Mouse (Mus musculus) hematopoietic stem cell, adult 5-6 weeks (primary cell): ENCODE data around the gene Insr. TPM values are rescaled to one million over a fixed set of nuclear protein-coding genes. Genes with fewer than 3 reads are reported as not detected.

Experiments
- ATAC-seq, 2 experiments: fragments of 125-278 bp in 1 of 2; replicated peaks in 1 of 2; 2 replicates each; pipeline ENCODE4 v1.8.0; 2016 to 2017; ENCODE audit warnings: inconsistent platforms in 2 of 2, mild to moderate bottlenecking in 2 of 2, moderate number of reproducible peaks in 2 of 2, low read depth in 1 of 2, moderate TSS enrichment in 1 of 2; ENCODE audit not compliant: low FRiP score in 2 of 2, poor library complexity in 2 of 2, severe bottlenecking in 2 of 2, insufficient read depth in 1 of 2, low TSS enrichment in 1 of 2
- total RNA-seq: library from RNA; stranded (forward); fragments of 172-1452, 232-1000 nt; gene quantifications from 2 replicates; pipeline ENCODE4 v1.2.3, GENCODE M21; 2017

Insr gene
- total RNA-seq, 1 experiment from 2014 or later, result 15.3 TPM

DNA sequence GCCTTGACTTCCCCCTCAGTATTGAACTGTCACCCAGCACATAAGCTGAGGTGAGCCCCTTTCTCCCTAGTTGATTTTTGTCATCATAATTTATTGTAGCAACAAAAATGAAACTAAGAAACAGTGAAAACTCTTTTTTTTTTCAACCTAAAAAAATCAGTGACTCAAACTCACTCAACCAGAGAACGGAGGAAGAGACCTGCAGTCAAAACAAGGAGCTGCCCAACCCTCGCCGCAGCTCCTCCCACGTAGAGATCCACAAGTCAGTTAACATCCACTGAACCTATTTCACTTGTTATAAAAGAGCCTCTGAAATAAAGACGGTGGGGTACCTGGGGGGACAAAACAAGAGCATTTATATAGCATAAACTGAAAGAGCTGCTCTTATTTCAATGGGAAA lies 30.7 kb downstream of the Insr start:
- ATAC-seq, result no peak

DNA sequence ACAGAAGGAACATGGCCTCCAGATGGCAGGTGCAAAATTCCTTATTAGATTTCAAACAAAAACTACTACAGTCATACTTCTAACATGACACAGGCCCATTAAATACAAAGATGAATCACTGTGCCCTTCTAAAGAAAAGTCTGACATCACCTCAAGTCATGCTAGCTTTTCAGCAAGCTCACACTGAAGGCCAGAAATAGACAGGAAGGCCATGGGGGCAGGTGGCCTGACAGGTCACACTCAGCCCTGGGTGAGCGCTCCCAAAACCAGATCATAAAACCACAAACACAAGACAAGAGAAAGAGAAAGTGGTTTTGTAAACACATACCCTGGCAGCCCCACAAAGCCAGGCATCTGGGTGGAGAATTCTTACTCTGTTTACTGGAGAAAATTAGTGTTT lies 32.3 kb downstream of the Insr start:
- ATAC-seq, result peak; percentile 43 to 78

DNA sequence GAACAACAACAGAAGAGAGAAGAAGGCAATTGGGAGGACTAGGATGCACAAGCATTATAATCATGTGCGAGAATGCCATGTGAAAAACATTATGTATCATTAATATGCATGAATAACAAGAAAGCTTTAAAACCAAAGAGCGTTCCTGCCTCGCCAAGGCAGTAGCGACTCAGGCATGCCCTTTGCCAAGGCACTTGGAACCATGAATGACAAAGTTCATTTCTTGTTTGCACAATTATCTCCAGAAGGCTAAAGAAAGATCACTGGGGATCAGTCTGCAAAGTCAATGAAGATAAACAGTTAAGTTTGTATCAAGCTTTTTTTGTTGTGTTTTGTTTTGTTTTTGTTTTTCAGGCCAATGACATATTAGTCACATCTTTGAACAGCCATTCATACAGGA lies 36.2 kb downstream of the Insr start:
- no peak for ATAC-seq

DNA sequence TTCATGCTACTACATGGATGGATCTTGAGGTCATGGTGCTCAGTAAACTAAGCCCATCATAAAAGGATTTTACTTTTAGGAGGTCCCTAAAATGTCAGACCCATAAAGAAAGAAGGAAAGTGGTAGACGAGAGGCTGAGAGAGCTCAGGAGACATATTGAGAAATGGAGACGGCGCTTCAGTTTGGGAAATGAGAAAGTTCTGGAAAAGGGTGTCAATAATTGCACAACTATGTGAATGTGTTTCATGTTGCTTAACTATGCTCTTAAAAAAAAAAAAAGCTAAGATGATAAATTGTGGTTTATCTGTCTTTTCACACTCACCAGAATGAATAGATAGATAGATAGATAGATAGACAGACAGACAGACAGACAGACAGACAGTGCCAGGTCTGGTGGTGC lies 38.7 kb downstream of the Insr start:
- ATAC-seq, result no peak

DNA sequence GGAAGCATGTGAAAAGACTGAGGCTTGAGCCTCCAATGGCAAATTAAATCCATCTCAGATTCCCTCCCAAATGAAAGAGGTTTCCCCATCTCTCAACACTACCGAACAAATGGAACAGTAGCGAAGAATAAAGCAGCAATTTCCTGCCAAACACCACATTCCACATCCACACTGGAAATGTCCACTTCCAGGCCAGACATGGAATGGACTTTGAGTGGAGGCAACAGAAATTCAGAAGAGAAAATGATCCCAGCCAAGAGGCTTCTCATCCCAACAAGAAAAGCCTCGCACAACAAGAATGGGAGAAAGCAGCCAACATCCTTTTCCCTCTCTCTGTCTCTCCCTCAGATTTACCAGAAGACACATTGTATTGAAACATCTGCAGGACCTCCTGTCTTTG lies 39.8 kb downstream of the Insr start:
- ATAC-seq, result no peak

DNA sequence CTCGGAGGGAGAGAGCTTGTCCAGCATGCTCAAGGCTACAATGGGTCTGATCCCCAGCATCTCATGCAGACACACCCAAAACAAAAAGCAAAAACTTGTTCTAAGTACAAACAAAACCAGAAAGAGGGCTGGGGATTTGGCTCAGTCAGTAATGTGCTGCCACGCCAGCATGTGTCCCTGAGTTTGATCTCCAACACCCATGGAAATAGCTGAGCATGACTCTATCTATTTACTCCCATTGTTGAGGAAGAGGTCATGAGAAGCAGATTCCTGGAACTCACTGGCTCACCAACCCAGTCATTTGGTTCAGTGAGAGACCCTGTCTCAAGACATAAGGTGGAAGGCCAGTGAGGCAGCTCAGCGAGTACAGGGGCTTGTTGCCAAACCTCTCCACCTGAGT lies 40.6 kb downstream of the Insr start:
- no peak for ATAC-seq

DNA sequence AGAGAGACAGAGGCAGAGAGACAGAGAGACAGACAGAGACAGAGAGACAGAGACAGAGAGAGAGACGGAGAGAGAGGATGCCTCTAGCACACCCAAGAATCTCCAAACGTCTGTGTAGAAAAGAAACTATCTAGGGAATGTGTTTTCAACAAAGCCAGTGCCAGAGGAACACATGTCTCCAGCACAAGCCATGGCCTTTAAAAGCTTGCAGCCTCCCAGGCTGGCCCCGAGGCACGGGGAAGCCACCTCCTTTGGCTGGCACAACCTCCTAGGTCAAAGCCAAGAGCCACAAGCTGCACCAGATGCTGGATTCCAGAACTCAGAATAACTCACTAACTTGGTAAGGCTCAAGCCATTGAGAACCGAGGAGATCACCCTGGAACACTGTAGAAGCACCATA lies 42.1 kb downstream of the Insr start:
- no peak for ATAC-seq

DNA sequence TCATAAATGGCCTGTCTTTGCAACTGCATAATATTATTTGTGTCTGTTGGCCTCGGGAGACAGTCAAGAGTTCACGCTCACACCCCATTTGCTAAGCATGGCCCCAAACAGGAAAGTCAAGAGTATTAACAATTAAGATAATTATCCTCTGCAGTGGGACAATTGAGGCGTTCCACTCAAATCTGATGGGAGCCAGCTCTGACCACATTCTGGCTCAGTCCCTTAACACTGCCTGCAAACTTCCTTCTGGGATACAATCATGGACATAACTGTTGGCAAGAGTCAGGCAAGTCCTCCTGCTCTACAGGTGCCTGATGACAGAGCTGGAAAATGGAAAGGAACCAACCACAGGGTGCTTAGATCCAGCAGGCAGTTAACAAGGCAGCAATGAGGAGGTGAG lies 43.1 kb downstream of the Insr start:
- no peak for ATAC-seq

DNA sequence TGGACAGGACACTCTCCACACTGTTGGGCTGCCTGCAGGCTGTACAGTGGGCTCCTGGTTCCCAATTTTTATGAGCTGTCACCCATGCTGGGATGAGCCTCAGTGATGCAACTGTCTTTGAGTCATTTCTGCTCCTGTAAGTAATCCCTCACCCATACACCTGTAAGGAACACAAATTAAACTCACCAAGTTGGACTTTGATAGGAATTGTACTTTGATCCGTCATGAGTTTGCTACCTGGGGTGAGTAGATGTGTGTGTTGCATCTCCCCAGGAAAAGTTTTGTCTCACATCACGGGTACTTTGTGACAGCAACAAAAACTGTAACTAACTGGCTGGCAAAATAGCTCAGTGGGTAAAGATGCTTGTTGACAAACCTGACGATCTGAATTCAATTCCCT lies 44.8 kb downstream of the Insr start:
- ATAC-seq, result no peak

DNA sequence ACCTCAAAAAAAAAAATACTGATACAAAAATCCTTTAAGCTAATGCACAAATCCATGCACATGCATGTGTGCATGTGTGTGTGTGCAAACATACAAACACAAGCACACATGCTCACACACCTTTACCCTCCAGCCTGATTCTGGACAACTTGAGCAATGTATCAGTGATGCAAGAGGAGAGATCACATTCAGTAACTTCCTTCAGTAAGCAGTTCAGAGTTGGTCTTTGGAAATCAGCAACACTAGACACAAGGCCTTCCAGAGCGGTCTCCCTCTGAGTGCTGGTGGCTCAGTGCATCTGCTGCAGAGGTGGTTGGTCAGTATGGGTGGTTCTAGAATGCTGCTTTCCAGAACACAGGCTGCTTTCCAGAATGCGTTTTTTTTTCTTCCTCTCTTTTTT lies 46.8 kb downstream of the Insr start:
- ATAC-seq, result peak in 1 of 2 experiments; percentile 36; a peak in 1 of 4 replicates

DNA sequence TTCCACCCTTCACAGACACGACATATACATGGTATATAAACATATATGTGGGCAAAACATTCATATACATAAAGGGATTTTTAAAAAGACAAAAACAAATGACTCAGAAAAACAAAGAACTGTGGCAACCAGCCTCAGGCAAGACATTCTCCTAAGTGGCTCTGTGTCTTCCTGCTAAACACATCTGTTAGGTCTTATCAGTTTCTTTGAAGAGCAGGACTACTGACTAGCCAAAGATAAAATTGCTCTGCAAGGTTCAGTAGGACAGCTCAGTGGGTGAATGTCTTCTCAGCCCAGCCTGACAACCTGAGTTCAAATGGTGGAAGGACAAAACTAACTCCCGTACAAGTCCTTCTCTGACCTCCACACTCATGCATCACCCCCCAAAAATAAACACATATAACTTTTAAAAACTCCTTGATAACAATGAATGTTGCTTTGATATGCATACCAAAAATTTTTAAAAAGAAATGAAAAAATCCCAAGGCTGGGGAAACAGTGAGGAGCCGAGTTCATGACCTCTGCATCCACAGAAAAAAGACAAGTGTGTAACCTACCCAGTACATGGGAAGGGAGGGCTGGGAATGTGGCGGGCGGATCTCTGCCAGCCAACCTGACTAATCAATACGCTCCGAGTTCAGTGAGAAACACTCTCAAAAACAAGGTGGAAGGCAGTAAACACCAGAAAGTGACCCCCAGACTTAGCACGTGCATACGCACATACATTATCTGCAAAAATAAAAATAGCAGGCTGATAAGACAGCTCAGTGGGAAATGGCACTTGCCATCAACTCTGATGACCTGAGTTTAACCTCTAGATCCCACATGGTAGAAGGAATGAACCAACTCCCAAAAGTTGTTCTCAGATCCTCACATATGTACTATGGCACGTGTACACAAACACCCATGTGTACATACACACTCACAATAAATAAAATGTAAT lies 49.0 kb downstream of the Insr start:
- peak in 1 of 2 experiments; percentile 29; a peak in 1 of 4 replicates for ATAC-seq

DNA sequence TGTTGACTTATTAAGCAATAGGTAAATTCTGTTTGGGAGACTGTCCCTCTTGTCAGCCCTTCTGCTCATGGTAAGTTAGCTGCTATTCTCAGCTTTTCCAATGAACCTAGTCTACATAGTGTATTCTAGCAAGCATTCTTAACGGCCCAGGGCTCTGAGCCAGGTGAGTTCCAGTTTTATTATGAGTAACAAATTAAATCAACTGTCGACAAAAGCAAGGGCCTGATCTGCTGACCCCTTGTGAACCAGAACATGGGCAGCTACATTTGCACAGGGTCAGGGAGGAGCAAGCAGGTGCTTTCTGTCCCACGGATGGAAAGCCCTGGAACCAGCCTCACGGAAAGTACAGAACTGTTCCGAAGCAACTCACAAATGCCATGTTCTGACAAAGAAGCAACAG lies 52.0 kb downstream of the Insr start:
- no peak for ATAC-seq

DNA sequence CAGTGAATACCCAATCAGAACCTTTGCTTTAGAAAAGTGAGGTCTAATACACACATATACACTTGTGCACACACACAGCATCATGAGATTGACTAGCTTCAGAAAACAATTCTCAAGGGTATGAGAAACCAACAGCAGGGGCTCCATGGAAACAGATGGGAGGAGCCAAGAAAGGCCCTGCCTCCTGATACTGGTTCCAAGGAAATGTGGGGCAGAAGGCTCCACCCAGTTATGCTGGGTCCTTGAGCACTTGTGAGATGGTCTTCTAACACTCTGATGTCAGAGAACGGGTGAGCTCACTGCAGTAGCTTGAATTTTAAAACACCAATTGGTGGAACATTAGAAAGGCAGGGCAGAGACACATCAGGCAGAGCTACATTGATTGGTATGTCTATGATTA lies 53.7 kb downstream of the Insr start:
- ATAC-seq, result no peak

DNA sequence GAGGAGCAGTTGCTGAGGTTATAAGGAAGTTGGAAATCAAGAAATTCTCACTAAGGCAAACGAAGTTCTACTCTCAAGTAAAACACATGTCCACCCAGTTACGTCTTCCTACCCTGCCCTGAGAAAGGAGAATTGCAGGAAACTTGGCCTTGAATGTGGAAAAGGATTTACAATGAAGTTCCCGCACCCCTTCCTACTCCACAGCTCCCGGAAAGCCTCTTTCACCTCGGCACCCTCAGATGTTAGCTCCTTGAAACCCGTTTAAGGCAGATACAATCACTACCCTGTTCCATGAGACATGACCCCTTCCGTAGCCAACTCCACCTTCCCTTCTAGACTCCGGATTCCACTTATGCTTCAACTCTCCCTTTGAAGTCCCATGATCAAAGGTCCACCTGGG lies 54.2 kb downstream of the Insr start:
- ATAC-seq, result no peak

DNA sequence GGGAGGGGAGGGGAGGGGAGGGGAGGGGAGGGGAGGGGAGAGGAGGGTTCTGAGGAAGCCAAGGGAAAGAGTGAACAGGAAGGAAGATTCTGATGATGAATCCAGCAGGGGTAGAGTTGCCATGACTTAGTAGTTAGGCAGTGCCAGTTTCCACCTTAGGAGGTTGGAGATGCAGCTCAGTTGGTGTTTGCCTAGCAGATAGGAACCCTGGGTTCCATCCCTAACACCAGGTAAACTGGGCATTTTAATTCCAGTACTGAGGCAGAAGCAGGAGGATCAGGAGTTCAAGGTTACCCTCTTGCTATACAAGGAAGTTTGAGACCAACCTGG lies 56.8 kb downstream of the Insr start:
- no peak for ATAC-seq

DNA sequence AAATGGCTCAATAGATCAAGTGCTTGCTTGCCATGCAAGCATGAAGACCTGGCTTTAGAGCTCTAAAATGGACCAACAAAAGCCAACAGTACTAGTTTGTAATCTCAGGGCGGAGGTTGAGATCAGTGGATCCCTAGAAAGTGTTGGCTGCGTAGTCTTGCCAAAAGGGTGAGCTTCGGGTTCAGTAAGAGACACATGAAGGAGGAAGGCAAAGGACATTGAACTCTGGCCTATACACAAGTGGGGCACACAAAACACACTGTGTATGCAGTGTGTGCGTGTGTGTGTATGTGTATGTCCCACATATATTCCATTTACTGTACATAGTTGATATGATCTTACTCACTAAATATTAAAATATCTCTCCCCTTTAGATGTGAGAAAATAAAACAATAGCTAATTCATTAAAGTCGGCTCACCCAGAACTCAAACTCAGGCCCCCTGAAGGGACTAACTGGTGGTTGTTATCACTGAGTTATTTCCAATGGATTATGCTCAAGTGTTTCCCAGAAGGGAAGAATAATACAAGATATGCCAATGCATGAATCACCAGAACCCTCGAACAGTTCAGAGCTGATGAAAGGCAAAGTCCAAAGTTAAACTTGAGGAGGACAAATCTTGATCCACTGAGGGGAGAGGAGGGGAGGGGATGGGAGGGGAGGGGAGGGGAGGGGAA lies 57.3 kb downstream of the Insr start:
- ATAC-seq, result no peak

DNA sequence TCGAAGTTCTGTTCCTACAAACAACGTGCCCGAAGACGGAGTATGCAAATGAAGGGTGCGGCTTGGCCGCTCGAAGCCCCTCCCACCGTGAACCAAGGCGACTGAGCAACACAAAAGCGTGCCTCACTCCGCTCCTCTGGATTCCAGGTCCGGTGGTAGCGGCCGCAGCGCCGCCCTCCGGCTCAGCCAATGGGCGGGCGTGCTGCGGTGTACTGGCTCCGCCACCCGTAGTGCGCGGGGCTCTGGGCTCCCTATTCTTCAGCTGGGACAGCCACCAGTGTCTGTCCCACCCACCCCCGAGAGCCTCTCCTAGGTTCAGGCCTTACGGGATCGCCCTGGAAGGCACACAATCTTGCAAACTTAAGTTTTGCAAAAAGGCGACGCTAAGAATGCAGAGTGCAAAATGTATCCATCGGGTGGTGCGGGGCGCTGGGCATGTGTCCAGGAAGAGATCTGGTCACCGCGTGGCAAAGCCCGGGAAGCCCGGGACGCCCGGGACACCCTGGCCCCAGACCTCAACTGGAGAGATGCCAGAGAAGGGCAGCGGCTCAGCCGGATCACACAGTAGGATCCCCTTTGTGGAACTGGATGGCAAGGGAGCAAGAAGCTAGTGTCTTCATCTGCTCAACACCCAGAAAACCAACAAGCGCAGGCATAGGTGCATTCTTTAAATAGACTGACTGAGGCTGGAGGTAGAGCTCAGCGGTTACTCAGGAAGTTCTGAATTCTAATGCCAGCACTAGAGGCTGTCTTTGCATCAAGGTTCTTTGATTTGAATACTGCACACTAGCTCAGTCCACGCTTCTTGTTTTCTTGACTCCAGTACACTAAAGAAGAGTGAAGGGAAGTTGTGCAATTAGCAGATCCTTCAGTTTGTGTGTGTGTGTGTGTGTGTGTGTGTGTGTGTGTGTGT lies 58.1 kb downstream of the Insr start:
- ATAC-seq, result peak; percentile 95 to 97

DNA sequence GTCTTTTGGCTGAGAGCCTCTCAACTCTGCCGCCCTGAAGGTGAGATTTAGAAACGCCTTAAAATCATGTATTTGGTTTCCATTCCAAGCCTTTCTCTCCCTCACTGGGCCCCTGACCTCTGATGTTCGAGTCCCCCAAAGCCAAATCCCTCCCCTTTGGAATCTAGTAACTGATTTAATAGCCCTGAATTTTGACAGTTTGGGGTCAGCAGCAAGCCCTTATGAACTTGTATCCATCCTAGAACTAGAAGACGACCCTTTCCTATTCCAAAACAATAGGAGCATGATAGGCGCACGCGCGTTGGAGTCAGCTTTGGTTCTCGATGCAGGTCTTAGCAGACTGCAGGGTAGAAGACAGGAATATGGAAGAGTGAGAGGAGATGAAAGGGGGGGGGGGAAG lies 58.9 kb downstream of the Insr start:
- ATAC-seq, result no peak
